Mouse (Mus musculus): ENCODE results near the gene Foxi1. TPM values are rescaled to one million over a fixed set of nuclear protein-coding genes. Genes with fewer than 3 reads are reported as not detected.

Gene Foxi1
- polyA plus RNA-seq, 1 experiment from 2014 or later = not detected

- H3K9me3 ChIP-seq = no peaks in the 10 kb centered on the region
- H3K4me1 ChIP-seq = peaks cover 15% of the 10 kb centered on the region
- H3K4me3 ChIP-seq = no peak overlapping the region
- peak overlapping the region; percentile 63 for H3K27ac ChIP-seq
- H3K27me3 ChIP-seq = no peaks in the 10 kb centered on the region
- no peak overlapping the region for H3K4me2 ChIP-seq
- peak; percentile 79; the same call in 1 of the 2 replicates for ATAC-seq (ENCODE audit: borderline replicate concordance, extremely low read depth, low FRiP score, low TSS enrichment)
- no peaks in the 10 kb centered on the region for H3K36me3 ChIP-seq
- 29% methylated on average over 9 of the region's 9 CpGs for WGBS
- H3K9ac ChIP-seq = no peak overlapping the region
These were observed 13.5 kb downstream of the Foxi1 start for GRCm38 (mm10) chr11:34194158-34194941.

- no peak for ATAC-seq (ENCODE audit: borderline replicate concordance, extremely low read depth, low FRiP score, low TSS enrichment)
- Histone ChIP-seq H3K4me1 (peaks cover 15% of the 10 kb centered on the region), H3K36me3 (no peaks in the 10 kb centered on the region), H3K9ac (no peak overlapping the region), H3K4me3 (no peak overlapping the region), H3K9me3 (no peaks in the 10 kb centered on the region), H3K27me3 (no peaks in the 10 kb centered on the region), H3K4me2 (no peak overlapping the region), H3K27ac (peak overlapping the region; percentile 63)
- WGBS = 41% methylated on average over 3 of the region's 3 CpGs
These were observed 14.2 kb downstream of the Foxi1 start for GRCm38 (mm10) chr11:34193658-34194057.

GRCm38 (mm10) chr11:34184266-34184665 lies 23.6 kb downstream of the Foxi1 start:
- 65% methylated on average over 2 of the region's 2 CpGs for WGBS
- no peak overlapping the region for H3K9ac ChIP-seq
- no peaks in the 10 kb centered on the region for H3K36me3 ChIP-seq
- no peak overlapping the region for H3K4me2 ChIP-seq
- no peak overlapping the region for H3K4me3 ChIP-seq
- no peaks in the 10 kb centered on the region for H3K27me3 ChIP-seq
- peaks cover 25% of the 10 kb centered on the region for H3K4me1 ChIP-seq
- ATAC-seq (ENCODE audit: borderline replicate concordance, extremely low read depth, low FRiP score, low TSS enrichment) = no peak
- H3K9me3 ChIP-seq = no peaks in the 10 kb centered on the region
- H3K27ac ChIP-seq = peak overlapping the region; percentile 13; the same call in 1 of the 2 replicates

GRCm38 (mm10) chr11:34181214-34182117 lies 26.4 kb downstream of the Foxi1 start:
- Histone ChIP-seq H3K27me3 (no peaks in the 10 kb centered on the region), H3K9me3 (no peaks in the 10 kb centered on the region), H3K4me1 (peaks cover 25% of the 10 kb centered on the region), H3K27ac (peak overlapping the region; percentile 81), H3K4me3 (no peak overlapping the region), H3K9ac (no peak overlapping the region), H3K4me2 (peak overlapping the region; percentile 7; the same call in 1 of the 2 replicates), H3K36me3 (no peaks in the 10 kb centered on the region)
- 8% methylated on average over 8 of the region's 8 CpGs for WGBS
- peak; percentile 97 for ATAC-seq (ENCODE audit: borderline replicate concordance, extremely low read depth, low FRiP score, low TSS enrichment)

- Histone ChIP-seq H3K4me2 (no peak overlapping the region), H3K27me3 (no peaks in the 10 kb centered on the region), H3K36me3 (no peaks in the 10 kb centered on the region), H3K4me3 (no peak overlapping the region), H3K9me3 (no peaks in the 10 kb centered on the region), H3K27ac (no peak overlapping the region), H3K9ac (no peak overlapping the region), H3K4me1 (peaks cover 22% of the 10 kb centered on the region)
- WGBS = 75% methylated on average over 2 of the region's 2 CpGs
- no peak for ATAC-seq (ENCODE audit: borderline replicate concordance, extremely low read depth, low FRiP score, low TSS enrichment)
These were observed 29.1 kb downstream of the Foxi1 start for GRCm38 (mm10) chr11:34178752-34179151.

GRCm38 (mm10) chr11:34176371-34176770 lies 31.5 kb downstream of the Foxi1 start:
- no peak overlapping the region for H3K27ac ChIP-seq
- no peak overlapping the region for H3K4me2 ChIP-seq
- no peak for ATAC-seq (ENCODE audit: borderline replicate concordance, extremely low read depth, low FRiP score, low TSS enrichment)
- no peaks in the 10 kb centered on the region for H3K9me3 ChIP-seq
- H3K9ac ChIP-seq = no peak overlapping the region
- no peaks in the 10 kb centered on the region for H3K36me3 ChIP-seq
- WGBS = 68% methylated on average over 1 of the region's 1 CpGs
- no peaks in the 10 kb centered on the region for H3K27me3 ChIP-seq
- peaks cover 11% of the 10 kb centered on the region for H3K4me1 ChIP-seq
- H3K4me3 ChIP-seq = no peak overlapping the region

- Histone ChIP-seq H3K9ac (no peak overlapping the region), H3K36me3 (no peaks in the 10 kb centered on the region), H3K27ac (no peak overlapping the region), H3K9me3 (no peaks in the 10 kb centered on the region), H3K4me1 (peaks cover 14% of the 10 kb centered on the region), H3K4me2 (no peak overlapping the region), H3K4me3 (no peak overlapping the region), H3K27me3 (no peaks in the 10 kb centered on the region)
- ATAC-seq (ENCODE audit: borderline replicate concordance, extremely low read depth, low FRiP score, low TSS enrichment) = no peak
- 85% methylated on average over 1 of the region's 1 CpGs for WGBS
These were observed 36.7 kb downstream of the Foxi1 start for GRCm38 (mm10) chr11:34171221-34171620.

GRCm38 (mm10) chr11:34169464-34169894 lies 38.4 kb downstream of the Foxi1 start:
- H3K4me2 ChIP-seq = no peak overlapping the region
- 5% methylated on average over 5 of the region's 5 CpGs for WGBS
- ATAC-seq (ENCODE audit: borderline replicate concordance, extremely low read depth, low FRiP score, low TSS enrichment) = peak; percentile 56
- peak overlapping the region; percentile 66 for H3K27ac ChIP-seq
- no peak overlapping the region for H3K4me3 ChIP-seq
- no peaks in the 10 kb centered on the region for H3K27me3 ChIP-seq
- no peaks in the 10 kb centered on the region for H3K36me3 ChIP-seq
- H3K4me1 ChIP-seq = peaks cover 16% of the 10 kb centered on the region
- no peak overlapping the region for H3K9ac ChIP-seq
- H3K9me3 ChIP-seq = no peaks in the 10 kb centered on the region

- H3K27ac ChIP-seq = peak overlapping the region; percentile 53
- H3K9me3 ChIP-seq = no peaks in the 10 kb centered on the region
- H3K4me3 ChIP-seq = no peak overlapping the region
- H3K27me3 ChIP-seq = no peaks in the 10 kb centered on the region
- peak; percentile 81 for ATAC-seq (ENCODE audit: borderline replicate concordance, extremely low read depth, low FRiP score, low TSS enrichment)
- no peaks in the 10 kb centered on the region for H3K36me3 ChIP-seq
- H3K4me2 ChIP-seq = no peak overlapping the region
- H3K9ac ChIP-seq = no peak overlapping the region
- peaks cover 16% of the 10 kb centered on the region for H3K4me1 ChIP-seq
- 49% methylated on average over 4 of the region's 4 CpGs for WGBS
These were observed 41.5 kb downstream of the Foxi1 start for GRCm38 (mm10) chr11:34166392-34166791.

GRCm38 (mm10) chr11:34165278-34165677 lies 42.6 kb downstream of the Foxi1 start:
- WGBS = 93% methylated on average over 11 of the region's 11 CpGs
- H3K36me3 ChIP-seq = no peaks in the 10 kb centered on the region
- no peak overlapping the region for H3K27ac ChIP-seq
- H3K9me3 ChIP-seq = no peaks in the 10 kb centered on the region
- H3K9ac ChIP-seq = no peak overlapping the region
- no peak for ATAC-seq (ENCODE audit: borderline replicate concordance, extremely low read depth, low FRiP score, low TSS enrichment)
- H3K27me3 ChIP-seq = no peaks in the 10 kb centered on the region
- H3K4me1 ChIP-seq = peaks cover 16% of the 10 kb centered on the region
- H3K4me2 ChIP-seq = no peak overlapping the region
- no peak overlapping the region for H3K4me3 ChIP-seq

GRCm38 (mm10) chr11:34158916-34159315 lies 49.0 kb downstream of the Foxi1 start:
- H3K9ac ChIP-seq = no peak overlapping the region
- H3K4me1 ChIP-seq = no peaks in the 10 kb centered on the region
- H3K27ac ChIP-seq = no peak overlapping the region
- WGBS = 76% methylated on average over 9 of the region's 9 CpGs
- no peak overlapping the region for H3K4me3 ChIP-seq
- H3K9me3 ChIP-seq = no peaks in the 10 kb centered on the region
- ATAC-seq (ENCODE audit: borderline replicate concordance, extremely low read depth, low FRiP score, low TSS enrichment) = no peak
- H3K4me2 ChIP-seq = no peak overlapping the region
- no peaks in the 10 kb centered on the region for H3K27me3 ChIP-seq
- no peaks in the 10 kb centered on the region for H3K36me3 ChIP-seq

GRCm38 (mm10) chr11:34155235-34155634 lies 52.7 kb downstream of the Foxi1 start:
- no peak for ATAC-seq (ENCODE audit: borderline replicate concordance, extremely low read depth, low FRiP score, low TSS enrichment)
- Histone ChIP-seq H3K9ac (no peak overlapping the region), H3K4me1 (no peaks in the 10 kb centered on the region), H3K27me3 (no peaks in the 10 kb centered on the region), H3K36me3 (no peaks in the 10 kb centered on the region), H3K4me3 (no peak overlapping the region), H3K4me2 (no peak overlapping the region), H3K9me3 (no peaks in the 10 kb centered on the region), H3K27ac (no peak overlapping the region)
- 61% methylated on average over 7 of the region's 7 CpGs for WGBS

Data from lung, embryonic 15.5 days (tissue).